Mouse (Mus musculus) erythroblast, embryonic 14.5 days (primary cell): Measurements from ENCODE around the gene Wdr82.

ENCODE experiments used
- GATA1 ChIP-seq: IDR thresholded peaks from 2 replicates; pipeline ENCODE4 v1.6.1; 2012; ENCODE audit warnings: low read length, inconsistent platforms, mixed read lengths
- TAL1 ChIP-seq: IDR thresholded peaks from 3 replicates; pipeline ENCODE4 v1.6.1; 2012; ENCODE audit warnings: low read length, inconsistent platforms, mixed read lengths

DNA sequence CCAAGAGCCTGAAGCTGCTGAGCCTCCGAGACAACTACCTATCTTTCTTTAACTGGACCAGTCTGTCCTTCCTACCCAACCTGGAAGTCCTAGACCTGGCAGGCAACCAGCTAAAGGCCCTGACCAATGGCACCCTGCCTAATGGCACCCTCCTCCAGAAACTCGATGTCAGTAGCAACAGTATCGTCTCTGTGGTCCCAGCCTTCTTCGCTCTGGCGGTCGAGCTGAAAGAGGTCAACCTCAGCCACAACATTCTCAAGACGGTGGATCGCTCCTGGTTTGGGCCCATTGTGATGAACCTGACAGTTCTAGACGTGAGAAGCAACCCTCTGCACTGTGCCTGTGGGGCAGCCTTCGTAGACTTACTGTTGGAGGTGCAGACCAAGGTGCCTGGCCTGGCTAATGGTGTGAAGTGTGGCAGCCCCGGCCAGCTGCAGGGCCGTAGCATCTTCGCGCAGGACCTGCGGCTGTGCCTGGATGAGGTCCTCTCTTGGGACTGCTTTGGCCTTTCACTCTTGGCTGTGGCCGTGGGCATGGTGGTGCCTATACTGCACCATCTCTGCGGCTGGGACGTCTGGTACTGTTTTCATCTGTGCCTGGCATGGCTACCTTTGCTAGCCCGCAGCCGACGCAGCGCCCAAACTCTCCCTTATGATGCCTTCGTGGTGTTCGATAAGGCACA, 54.9 kb downstream of the Wdr82 start:
- no peak for TF ChIP-seq GATA1
- no peak for TF ChIP-seq TAL1
